Mouse (Mus musculus): ENCODE results near the gene Ino80b. TPM values are rescaled to one million over a fixed set of nuclear protein-coding genes. Genes with fewer than 3 reads are reported as not detected.

The Ino80b gene
- total RNA-seq, 1 experiment: 21.2 TPM

DNA sequence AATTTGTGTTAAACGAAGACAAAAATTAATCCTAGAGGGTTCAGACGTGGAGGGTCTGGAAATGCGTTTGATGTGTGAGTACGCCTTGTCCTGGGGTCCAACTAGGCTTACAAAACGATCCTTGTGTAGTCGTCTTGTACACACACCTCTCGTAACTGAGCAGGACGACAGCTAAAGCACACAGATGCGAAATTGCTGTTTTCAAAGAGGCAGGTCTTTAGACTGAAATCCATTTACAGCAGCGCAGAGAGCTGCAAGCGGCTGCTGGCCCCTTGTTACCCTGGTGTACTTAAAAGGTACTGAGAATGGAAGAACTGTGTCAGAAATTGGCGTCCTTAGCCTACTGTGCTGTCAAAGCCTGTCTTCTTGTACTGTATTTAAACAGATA lies 41.0 kb upstream of the Ino80b start:
- no peak for DNase-seq (ENCODE audit: low read depth, low spot score)
- in situ Hi-C loops (cut with MboI; ENCODE audit: low sequenced_read_pairs in 2 of 2, unreplicated experiment in 2 of 2): no loop called here
- Histone ChIP-seq H3K4me1 (ENCODE audit: control insufficient read depth in 2 of 2, insufficient read depth in 2 of 2, low read length in 2 of 2, poor library complexity in 1 of 2) (no peaks in the 10 kb centered on the region), H3K9me3 (ENCODE audit: control insufficient read depth, insufficient read depth, low read depth, low read length) (no peaks in the 10 kb centered on the region), H3K4me3 (ENCODE audit: insufficient read depth in 1 of 2, low read depth in 1 of 2, low read length in 2 of 2, poor library complexity in 1 of 2, severe bottlenecking in 1 of 2) (peak overlapping the region; percentile 58 to 90), H3K36me3 (ENCODE audit: control insufficient read depth, insufficient read depth, low read length, poor library complexity, severe bottlenecking) (no peaks in the 10 kb centered on the region), H3K9ac (ENCODE audit: insufficient read depth, low read depth, low read length, poor library complexity, severe bottlenecking) (peak overlapping the region; percentile 88), H3K27ac (ENCODE audit: insufficient read depth, low read depth, low read length, poor library complexity, severe bottlenecking) (no peak overlapping the region)
- TF ChIP-seq HCFC1 (IDR thresholded peaks at IDR 0.05; ENCODE audit: borderline replicate concordance, insufficient read depth, low read length) (no peak), CHD2 (IDR thresholded peaks at IDR 0.05; ENCODE audit: low read depth, low read length) (no peak), ZC3H11A (IDR thresholded peaks at IDR 0.05; ENCODE audit: borderline replicate concordance, low read depth, low read length) (no peak), MAFK (IDR thresholded peaks at IDR 0.05; ENCODE audit: insufficient read depth, low read depth, low read length) (no peak), ZNF384 (IDR thresholded peaks at IDR 0.05; ENCODE audit: low read depth, low read length) (no peak)

DNA sequence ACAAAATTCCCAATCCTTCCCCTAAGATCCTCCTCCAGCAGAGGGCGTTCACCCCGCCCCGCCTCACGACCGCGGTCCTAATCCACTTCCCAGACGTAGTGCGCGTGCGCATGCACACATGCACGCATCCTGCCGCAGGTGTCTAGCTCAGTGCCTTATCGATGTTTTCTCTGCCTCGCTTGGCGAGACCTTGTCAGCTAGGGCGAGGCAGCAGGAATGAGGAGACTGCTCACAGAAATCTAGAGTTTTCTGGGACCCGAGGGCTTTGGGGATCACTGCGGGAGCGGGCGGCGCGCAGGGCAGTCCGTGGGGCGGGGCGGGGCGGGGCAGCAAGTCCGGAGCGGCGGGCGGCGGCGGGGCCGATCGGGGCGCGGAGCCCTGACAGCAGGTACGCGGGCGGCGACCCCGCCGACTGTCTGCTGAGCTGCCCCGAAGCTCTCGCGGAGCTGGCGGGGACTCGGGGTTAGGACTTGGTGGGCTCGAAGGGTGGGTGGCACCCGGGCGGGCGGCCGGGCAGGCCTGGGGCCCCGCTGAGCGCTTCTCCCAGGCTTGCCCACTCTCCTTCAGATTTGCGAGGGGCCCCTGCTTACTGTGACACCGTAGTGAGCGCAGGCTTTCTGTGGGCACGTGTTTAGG lies 40.5 kb upstream of the Ino80b start, which contains the start of gene Dctn1:
Dctn1 (plus strand) TSS at position 314 of the 636 bp plus-strand sequence.
- in situ Hi-C loops (cut with MboI; ENCODE audit: low sequenced_read_pairs in 2 of 2, unreplicated experiment in 2 of 2): no loop called here
- Histone ChIP-seq H3K4me1 (ENCODE audit: control insufficient read depth in 2 of 2, insufficient read depth in 2 of 2, low read length in 2 of 2, poor library complexity in 1 of 2) (no peaks in the 10 kb centered on the region), H3K27ac (ENCODE audit: insufficient read depth, low read depth, low read length, poor library complexity, severe bottlenecking) (peak within 1 kb of the TSS; percentile 63; the same call in 1 of the 2 replicates), H3K4me3 (ENCODE audit: insufficient read depth in 1 of 2, low read depth in 1 of 2, low read length in 2 of 2, poor library complexity in 1 of 2, severe bottlenecking in 1 of 2) (peak within 1 kb of the TSS; percentile 58 to 90), H3K9ac (ENCODE audit: insufficient read depth, low read depth, low read length, poor library complexity, severe bottlenecking) (peak within 1 kb of the TSS; percentile 92), H3K36me3 (ENCODE audit: control insufficient read depth, insufficient read depth, low read length, poor library complexity, severe bottlenecking) (no peaks in the 10 kb centered on the region), H3K9me3 (ENCODE audit: control insufficient read depth, insufficient read depth, low read depth, low read length) (no peaks in the 10 kb centered on the region)
- peak; percentile 89 for DNase-seq (ENCODE audit: low read depth, low spot score)
- TF ChIP-seq MAFK (IDR thresholded peaks at IDR 0.05; ENCODE audit: insufficient read depth, low read depth, low read length) (no peak), ZNF384 (IDR thresholded peaks at IDR 0.05; ENCODE audit: low read depth, low read length) (no peak), HCFC1 (IDR thresholded peaks at IDR 0.05; ENCODE audit: borderline replicate concordance, insufficient read depth, low read length) (peak; percentile 73; the same call in 1 of the 2 replicates), ZC3H11A (IDR thresholded peaks at IDR 0.05; ENCODE audit: borderline replicate concordance, low read depth, low read length) (no peak), CHD2 (IDR thresholded peaks at IDR 0.05; ENCODE audit: low read depth, low read length) (no peak)

DNA sequence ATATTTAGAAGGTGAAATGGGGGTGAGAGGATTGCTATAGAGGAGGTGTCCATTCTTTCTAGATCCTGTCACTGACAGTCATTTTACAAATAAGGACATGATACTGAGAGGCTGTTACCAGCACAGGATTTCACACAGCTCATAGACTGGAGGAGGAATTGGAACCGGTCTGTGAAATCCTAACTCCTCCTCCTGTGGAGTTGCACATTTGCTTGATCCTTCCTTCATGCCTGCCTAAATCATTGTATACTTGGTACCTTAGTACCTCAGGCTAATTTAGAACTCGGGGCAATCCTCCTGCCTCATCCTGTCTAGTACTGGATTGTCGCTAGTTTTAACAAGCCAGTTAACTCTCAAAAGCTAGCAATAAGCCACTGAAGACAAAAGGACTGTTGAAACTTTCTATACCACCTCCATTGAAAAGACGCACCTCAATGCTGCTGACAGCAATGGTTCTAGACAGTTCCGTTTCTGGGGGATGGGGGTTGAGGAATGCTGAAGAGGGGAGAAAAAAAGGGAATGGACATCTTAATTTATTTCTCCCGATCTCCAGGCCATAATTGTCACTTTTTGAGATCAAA lies 39.9 kb upstream of the Ino80b start:
- Histone ChIP-seq H3K9me3 (ENCODE audit: control insufficient read depth, insufficient read depth, low read depth, low read length) (no peaks in the 10 kb centered on the region), H3K27ac (ENCODE audit: insufficient read depth, low read depth, low read length, poor library complexity, severe bottlenecking) (no peak overlapping the region), H3K4me1 (ENCODE audit: control insufficient read depth in 2 of 2, insufficient read depth in 2 of 2, low read length in 2 of 2, poor library complexity in 1 of 2) (no peaks in the 10 kb centered on the region), H3K36me3 (ENCODE audit: control insufficient read depth, insufficient read depth, low read length, poor library complexity, severe bottlenecking) (no peaks in the 10 kb centered on the region), H3K9ac (ENCODE audit: insufficient read depth, low read depth, low read length, poor library complexity, severe bottlenecking) (peak overlapping the region; percentile 52; the same call in 1 of the 2 replicates), H3K4me3 (ENCODE audit: insufficient read depth in 1 of 2, low read depth in 1 of 2, low read length in 2 of 2, poor library complexity in 1 of 2, severe bottlenecking in 1 of 2) (peak overlapping the region; percentile 21 to 29; a peak in 3 of 4 replicates)
- TF ChIP-seq ZNF384 (IDR thresholded peaks at IDR 0.05; ENCODE audit: low read depth, low read length) (no peak), ZC3H11A (IDR thresholded peaks at IDR 0.05; ENCODE audit: borderline replicate concordance, low read depth, low read length) (no peak), CHD2 (IDR thresholded peaks at IDR 0.05; ENCODE audit: low read depth, low read length) (no peak), MAFK (IDR thresholded peaks at IDR 0.05; ENCODE audit: insufficient read depth, low read depth, low read length) (no peak), HCFC1 (IDR thresholded peaks at IDR 0.05; ENCODE audit: borderline replicate concordance, insufficient read depth, low read length) (no peak)
- no peak for DNase-seq (ENCODE audit: low read depth, low spot score)
- in situ Hi-C loops (cut with MboI; ENCODE audit: low sequenced_read_pairs in 2 of 2, unreplicated experiment in 2 of 2): no loop called here

DNA sequence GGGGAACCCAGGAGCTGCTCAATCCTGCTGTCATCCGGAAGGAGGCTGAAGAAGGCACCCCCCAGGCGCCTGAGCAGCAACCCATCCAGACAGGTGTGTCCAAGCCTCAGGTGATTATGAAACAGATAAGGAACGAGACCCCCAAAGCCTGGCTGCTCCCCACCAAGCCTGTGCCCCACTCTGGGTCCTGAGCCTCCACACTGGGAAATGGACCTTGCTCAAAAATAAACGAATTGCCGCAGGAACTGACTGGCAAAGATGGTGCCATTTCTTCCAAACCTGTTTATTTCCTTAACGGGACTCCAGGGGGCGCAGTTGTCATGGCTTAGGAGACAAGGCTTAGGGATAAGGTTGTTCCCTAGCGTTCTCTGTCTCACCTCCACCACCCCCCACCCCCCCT lies 37.5 kb upstream of the Ino80b start:
- Histone ChIP-seq H3K9me3 (ENCODE audit: control insufficient read depth, insufficient read depth, low read depth, low read length) (no peaks in the 10 kb centered on the region), H3K9ac (ENCODE audit: insufficient read depth, low read depth, low read length, poor library complexity, severe bottlenecking) (peak overlapping the region; percentile 53; the same call in 1 of the 2 replicates), H3K4me1 (ENCODE audit: control insufficient read depth in 2 of 2, insufficient read depth in 2 of 2, low read length in 2 of 2, poor library complexity in 1 of 2) (no peaks in the 10 kb centered on the region), H3K27ac (ENCODE audit: insufficient read depth, low read depth, low read length, poor library complexity, severe bottlenecking) (no peak overlapping the region), H3K4me3 (ENCODE audit: insufficient read depth in 1 of 2, low read depth in 1 of 2, low read length in 2 of 2, poor library complexity in 1 of 2, severe bottlenecking in 1 of 2) (peak overlapping the region; percentile 58 to 67), H3K36me3 (ENCODE audit: control insufficient read depth, insufficient read depth, low read length, poor library complexity, severe bottlenecking) (no peaks in the 10 kb centered on the region)
- DNase-seq (ENCODE audit: low read depth, low spot score): peak; percentile 88
- in situ Hi-C loops (cut with MboI; ENCODE audit: low sequenced_read_pairs in 2 of 2, unreplicated experiment in 2 of 2): loop anchor here in 1 of 2 experiments (5.0 kb wide), 1 partner anchor 115 kb away; no protein-coding TSS in a partner anchor
- TF ChIP-seq MAFK (IDR thresholded peaks at IDR 0.05; ENCODE audit: insufficient read depth, low read depth, low read length): no peak
- TF ChIP-seq HCFC1 (IDR thresholded peaks at IDR 0.05; ENCODE audit: borderline replicate concordance, insufficient read depth, low read length): no peak
- TF ChIP-seq ZC3H11A (IDR thresholded peaks at IDR 0.05; ENCODE audit: borderline replicate concordance, low read depth, low read length): 0 out of 2 replicates have a peak, but pooled peaks have one; percentile 22

Measured in ES-E14 (cell line).